Mouse (Mus musculus) megakaryocyte, embryonic 14.5 days (primary cell): ENCODE measurements around the gene Gm12117.
A peak's percentile ranks its signal among the peaks of the same experiment; 100 is the strongest.

Experiments used
- FLI1 ChIP-seq: IDR thresholded peaks from 2 replicates; pipeline ENCODE4 v1.6.1; 2012; ENCODE audit warnings: low read length, inconsistent platforms, mixed read lengths
- GATA1 ChIP-seq: IDR thresholded peaks from 3 replicates; pipeline ENCODE4 v1.6.1; 2012; ENCODE audit warnings: mixed read lengths, low read length, inconsistent platforms, borderline replicate concordance

- TF ChIP-seq GATA1, result 0 out of 3 replicates have a peak, but pooled peaks have one; percentile 43
- TF ChIP-seq FLI1, result no peak
Measured at GRCm38 (mm10) chr11:33228186-33228585, 48.4 kb downstream of the Gm12117 start.
